Mouse (Mus musculus): ENCODE measurements around the gene Sema3c. TPM values are rescaled to one million over a fixed set of nuclear protein-coding genes. Genes with fewer than 3 reads are reported as not detected.

The Sema3c gene
- polyA plus RNA-seq, 1 experiment, result 5.6 TPM

- 90% methylated on average over 2 of the region's 2 CpGs for WGBS
- H3K4me3 ChIP-seq (ENCODE audit: insufficient read depth, low read depth, low read length), result no peak overlapping the region
- H3K36me3 ChIP-seq (ENCODE audit: control insufficient read depth, insufficient read depth, low read length), result no peaks in the 10 kb centered on the region
- H3K27me3 ChIP-seq (replicated peaks; ENCODE audit: control insufficient read depth, insufficient read depth, low read length), result no peaks in the 10 kb centered on the region
- TF ChIP-seq CTCF (conservative IDR thresholded peaks at IDR 0.05; ENCODE audit: insufficient read depth, insufficient read length, low read depth, low read length), result no peak
- TF ChIP-seq POLR2A (IDR thresholded peaks at IDR 0.05; ENCODE audit: low read depth, low read length), result no peak
- no peak overlapping the region for H3K27ac ChIP-seq (ENCODE audit: insufficient read depth, low read depth, low read length)
- DNase-seq, result no peak
- H3K4me1 ChIP-seq (ENCODE audit: control insufficient read depth, insufficient read depth, low read length), result no peaks in the 10 kb centered on the region
Measured at GRCm38 (mm10) chr5:17770328-17770727, 196.2 kb downstream of the Sema3c start.

DNA sequence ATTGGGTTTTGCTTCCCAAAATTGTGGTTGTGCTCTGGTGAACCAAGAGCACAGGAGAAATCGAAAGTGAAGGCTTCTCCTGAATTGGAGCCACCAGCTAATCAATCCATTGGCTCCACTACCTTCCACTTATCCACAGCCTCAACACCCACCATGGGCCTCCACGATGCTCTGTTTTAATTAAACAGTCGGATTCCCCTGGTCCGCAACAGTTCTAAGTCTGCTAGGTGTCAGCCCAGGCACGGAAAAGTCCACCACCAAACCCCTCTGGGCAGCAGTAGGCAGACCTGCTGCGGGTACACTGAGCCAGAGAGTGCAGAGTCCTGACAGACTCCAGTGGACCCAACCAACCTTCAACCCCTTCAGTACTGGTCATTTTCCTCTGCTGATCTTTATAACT is 202.5 kb downstream of the Sema3c start:
- H3K27me3 ChIP-seq (replicated peaks; ENCODE audit: control insufficient read depth, insufficient read depth, low read length), result no peaks in the 10 kb centered on the region
- no peak overlapping the region for H3K27ac ChIP-seq (ENCODE audit: insufficient read depth, low read depth, low read length)
- 93% methylated on average over 6 of the region's 6 CpGs for WGBS
- no peak for TF ChIP-seq CTCF (conservative IDR thresholded peaks at IDR 0.05; ENCODE audit: insufficient read depth, insufficient read length, low read depth, low read length)
- TF ChIP-seq POLR2A (IDR thresholded peaks at IDR 0.05; ENCODE audit: low read depth, low read length), result no peak
- peak; percentile 17 for DNase-seq
- H3K36me3 ChIP-seq (ENCODE audit: control insufficient read depth, insufficient read depth, low read length), result no peaks in the 10 kb centered on the region
- H3K4me3 ChIP-seq (ENCODE audit: insufficient read depth, low read depth, low read length), result no peak overlapping the region
- H3K4me1 ChIP-seq (ENCODE audit: control insufficient read depth, insufficient read depth, low read length), result no peaks in the 10 kb centered on the region

Other genes starting within 250 kb of the Sema3c start
- 0.09 TPM in 1 of 2 replicates, not detected in the other for gene Speer4f2, start 201.1 kb upstream of the Sema3c start, polyA plus RNA-seq (2012; rRNA removed)
- gene Speer4f1, start 98.2 kb upstream of the Sema3c start, polyA plus RNA-seq (2012; rRNA removed), result not detected in 2 replicates